Mouse (Mus musculus): ENCODE data around the gene Wdr27. TPM values are rescaled to one million over a fixed set of nuclear protein-coding genes. Genes with fewer than 3 reads are reported as not detected.
"Not testable (repeated sequence)": the region's sequence is repeated elsewhere in the genome, so short reads cannot be mapped to it uniquely, and the experiment has no call there.

Wdr27 gene
- polyA plus RNA-seq, 1 experiment from 2014 or later = 1.3 TPM

DNA sequence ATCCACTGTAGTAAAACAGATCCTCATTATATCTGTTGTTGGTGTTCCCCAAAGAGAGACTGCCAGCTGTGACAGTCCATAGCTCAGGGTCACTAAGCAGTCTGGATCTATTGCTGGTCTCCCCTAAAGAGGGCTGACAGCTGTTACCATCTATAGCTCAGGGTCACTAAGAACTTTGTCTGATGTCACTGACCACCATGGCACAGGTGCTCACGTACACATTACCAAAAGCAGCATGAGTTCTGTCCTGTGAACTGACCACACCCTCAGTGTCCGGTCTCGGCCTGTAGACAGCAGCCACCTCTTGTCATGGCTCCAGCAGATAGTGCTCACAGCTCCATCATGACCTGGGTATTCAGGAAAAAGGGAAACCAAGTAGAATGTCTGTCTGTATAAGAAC lies 39.7 kb downstream of the Wdr27 start:
- no peaks in the 10 kb centered on the region for H3K4me1 ChIP-seq (replicated peaks)
- no peaks in the 10 kb centered on the region for H3K36me3 ChIP-seq
- no peak overlapping the region for H3K9ac ChIP-seq
- no peak overlapping the region for H3K4me3 ChIP-seq (replicated peaks)
- H3K27ac ChIP-seq = no peak overlapping the region
- H3K4me2 ChIP-seq = no peak overlapping the region
- no peak for DNase-seq
- WGBS (ENCODE audit: insufficient replicate concordance) = 57% methylated on average over 3 of the region's 3 CpGs
- no peak for ATAC-seq (ENCODE audit: low read depth)
- 0 out of 2 replicates have a peak, but pooled peaks cover 3% of the 10 kb centered on the region for H3K27me3 ChIP-seq
- no peaks in the 10 kb centered on the region for H3K9me3 ChIP-seq (replicated peaks)

DNA sequence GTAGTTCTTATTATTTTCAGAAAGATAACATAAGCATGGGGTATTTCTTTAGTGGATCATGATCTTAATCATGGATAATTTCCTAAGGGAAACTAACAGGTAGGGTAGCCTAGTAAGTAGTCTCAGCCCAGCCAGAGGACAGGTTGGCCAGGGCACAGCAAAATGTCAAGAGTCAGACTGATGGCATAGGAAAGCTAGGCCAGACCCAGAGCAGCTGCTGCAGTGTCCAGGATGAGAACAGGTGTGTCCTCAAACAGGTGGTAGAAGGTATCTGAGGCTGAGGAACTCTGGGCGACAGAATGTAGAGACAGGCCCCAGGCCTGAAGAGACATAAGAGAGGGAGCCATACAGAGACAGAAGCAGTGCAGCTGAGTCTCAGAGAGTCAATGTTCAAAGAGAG lies 44.0 kb downstream of the Wdr27 start:
- WGBS (ENCODE audit: insufficient replicate concordance) = 53% methylated on average over 1 of the region's 1 CpGs
- Histone ChIP-seq H3K4me2 (no peak overlapping the region), H3K27ac (no peak overlapping the region), H3K36me3 (no peaks in the 10 kb centered on the region), H3K9ac (no peak overlapping the region), H3K4me1 (replicated peaks) (no peaks in the 10 kb centered on the region), H3K9me3 (replicated peaks) (no peaks in the 10 kb centered on the region), H3K4me3 (replicated peaks) (no peak overlapping the region), H3K27me3 (no peaks in the 10 kb centered on the region)
- DNase-seq = no peak
- ATAC-seq (ENCODE audit: low read depth) = no peak

DNA sequence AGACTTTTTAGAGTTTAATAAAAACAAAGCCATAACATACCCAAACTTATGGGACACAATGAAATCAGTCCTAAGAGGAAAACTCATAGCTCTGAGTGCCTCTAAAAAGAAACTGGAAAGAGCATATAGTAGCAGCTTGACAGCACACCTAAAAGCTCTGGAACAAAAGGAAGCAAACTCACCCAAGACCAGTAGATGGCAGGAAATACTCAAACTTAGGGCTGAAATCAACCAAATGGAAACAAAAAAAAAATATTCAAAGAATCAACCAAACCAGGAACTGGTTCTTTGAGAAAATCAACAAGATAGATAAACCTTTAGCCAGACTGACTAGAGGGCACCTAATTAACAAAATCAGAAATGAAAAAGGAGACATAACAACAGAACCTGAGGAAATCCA lies 47.9 kb downstream of the Wdr27 start:
- not testable (repeated sequence) for H3K4me3 ChIP-seq (replicated peaks); H3K4me2 ChIP-seq; DNase-seq; H3K4me1 ChIP-seq (replicated peaks); ATAC-seq (ENCODE audit: low read depth); H3K9ac ChIP-seq; H3K27me3 ChIP-seq; H3K27ac ChIP-seq; H3K36me3 ChIP-seq; H3K9me3 ChIP-seq (replicated peaks)

DNA sequence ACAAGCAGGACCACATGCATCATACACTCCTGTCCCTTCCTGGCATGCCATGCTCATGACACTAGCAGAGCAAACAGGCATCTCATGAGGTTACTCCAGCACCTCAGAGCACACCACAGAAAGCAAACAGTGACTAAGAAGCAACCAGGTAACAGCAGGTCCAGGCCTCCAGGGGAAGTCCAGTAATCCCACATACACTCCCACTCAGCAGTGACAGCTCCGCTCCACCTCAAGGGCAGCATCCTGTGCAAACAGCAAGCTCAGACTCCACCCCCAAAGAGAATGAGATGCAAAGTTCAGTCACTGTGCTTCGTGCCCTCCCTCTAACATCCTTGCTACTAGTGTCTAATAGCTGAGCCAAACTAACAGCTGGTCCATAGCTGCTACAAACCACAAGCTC lies 56.0 kb downstream of the Wdr27 start:
- Histone ChIP-seq H3K4me3 (replicated peaks) (no peak overlapping the region), H3K27me3 (no peaks in the 10 kb centered on the region), H3K9ac (no peak overlapping the region), H3K4me1 (replicated peaks) (no peaks in the 10 kb centered on the region), H3K4me2 (no peak overlapping the region), H3K9me3 (replicated peaks) (no peaks in the 10 kb centered on the region), H3K27ac (no peak overlapping the region), H3K36me3 (no peaks in the 10 kb centered on the region)
- DNase-seq (no peak), ATAC-seq (ENCODE audit: low read depth) (no peak)
- WGBS (ENCODE audit: insufficient replicate concordance) = 33% methylated on average over 2 of the region's 2 CpGs

DNA sequence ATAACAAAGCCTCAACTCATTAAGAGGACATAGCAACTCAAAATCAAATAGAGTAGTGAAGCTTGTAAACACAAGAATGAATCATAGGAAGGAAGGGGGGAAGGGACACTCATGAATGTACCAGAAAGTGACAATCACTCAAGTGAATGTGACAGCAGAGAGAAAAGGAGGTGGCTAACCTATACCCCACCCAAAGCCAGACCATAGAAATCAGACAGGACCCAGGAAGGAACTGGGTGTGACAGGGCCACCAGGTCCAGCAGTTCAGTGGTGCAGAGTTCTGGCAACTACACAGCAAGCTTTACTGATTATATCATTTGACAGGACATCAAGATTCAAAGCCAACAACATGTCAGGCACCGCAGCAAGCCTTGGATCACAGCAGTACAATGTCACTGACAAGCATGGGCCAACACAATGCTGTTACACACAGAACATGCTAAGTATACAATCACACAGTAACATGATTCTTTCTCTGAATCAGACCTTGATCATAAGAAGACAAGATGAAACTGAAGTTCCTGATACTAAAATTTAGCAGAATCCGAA lies 68.2 kb downstream of the Wdr27 start:
- ATAC-seq (ENCODE audit: low read depth) = no peak
- no peak overlapping the region for H3K4me2 ChIP-seq

DNA sequence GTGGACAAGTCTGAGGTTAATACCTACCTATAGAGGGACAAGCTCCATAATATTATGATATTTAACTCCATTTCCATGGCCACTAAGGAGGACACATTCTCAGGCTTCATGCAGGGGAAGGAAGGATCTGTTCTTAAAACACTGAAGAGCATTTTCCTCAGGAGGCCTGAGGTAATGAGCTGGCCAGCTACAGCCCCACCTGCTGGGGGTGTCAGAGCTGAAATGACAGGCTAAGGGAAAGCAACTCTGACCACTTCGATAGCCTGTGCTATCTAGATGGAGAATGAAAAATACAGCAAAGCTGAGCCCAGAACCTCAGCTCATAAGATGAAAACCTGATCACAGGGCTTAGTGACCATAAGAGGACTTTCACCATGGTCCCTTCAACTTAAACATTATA lies 82.7 kb downstream of the Wdr27 start:
- no peak overlapping the region for H3K4me2 ChIP-seq
- H3K27ac ChIP-seq = no peak overlapping the region
- H3K4me3 ChIP-seq (replicated peaks) = no peak overlapping the region
- no peak for DNase-seq
- H3K27me3 ChIP-seq = no peaks in the 10 kb centered on the region
- 34% methylated on average over 1 of the region's 1 CpGs for WGBS (ENCODE audit: insufficient replicate concordance)
- no peaks in the 10 kb centered on the region for H3K4me1 ChIP-seq (replicated peaks)
- ATAC-seq (ENCODE audit: low read depth) = no peak
- no peak overlapping the region for H3K9ac ChIP-seq
- H3K9me3 ChIP-seq (replicated peaks) = no peaks in the 10 kb centered on the region
- no peaks in the 10 kb centered on the region for H3K36me3 ChIP-seq

More for the DNA sequence above, 68.2 kb downstream of the Wdr27 start:
- DNase-seq = no peak
- Histone ChIP-seq H3K9ac (no peak overlapping the region), H3K27ac (no peak overlapping the region), H3K4me3 (replicated peaks) (no peak overlapping the region), H3K4me1 (replicated peaks) (no peaks in the 10 kb centered on the region), H3K27me3 (no peaks in the 10 kb centered on the region), H3K36me3 (no peaks in the 10 kb centered on the region), H3K9me3 (replicated peaks) (no peaks in the 10 kb centered on the region)
- 57% methylated on average over 2 of the region's 2 CpGs for WGBS (ENCODE audit: insufficient replicate concordance)

DNA sequence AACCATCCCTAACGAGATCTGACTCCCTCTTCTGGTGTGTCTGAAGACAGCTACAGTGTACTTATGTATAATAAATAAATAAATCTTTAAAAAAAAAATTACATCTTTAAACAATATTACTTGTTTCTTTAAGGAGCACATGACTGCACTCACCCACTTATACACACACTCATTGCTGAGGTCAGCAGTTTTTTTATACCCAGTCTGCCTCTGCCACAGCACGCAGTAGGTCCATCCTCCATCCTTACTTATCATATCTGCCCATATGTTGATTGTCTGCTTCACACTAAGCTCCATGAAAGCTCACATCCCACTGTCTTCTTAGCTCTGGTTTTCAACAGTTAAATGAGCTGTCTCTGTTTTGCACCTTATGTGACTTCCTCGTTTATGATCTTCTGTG lies 95.2 kb downstream of the Wdr27 start:
- Histone ChIP-seq H3K27ac (no peak overlapping the region), H3K4me3 (replicated peaks) (no peak overlapping the region), H3K4me2 (no peak overlapping the region), H3K4me1 (replicated peaks) (no peaks in the 10 kb centered on the region), H3K9me3 (replicated peaks) (no peaks in the 10 kb centered on the region), H3K36me3 (no peaks in the 10 kb centered on the region), H3K9ac (no peak overlapping the region), H3K27me3 (no peaks in the 10 kb centered on the region)
- 51% methylated on average over 3 of the region's 3 CpGs for WGBS (ENCODE audit: insufficient replicate concordance)
- DNase-seq = no peak
- ATAC-seq (ENCODE audit: low read depth) = no peak

DNA sequence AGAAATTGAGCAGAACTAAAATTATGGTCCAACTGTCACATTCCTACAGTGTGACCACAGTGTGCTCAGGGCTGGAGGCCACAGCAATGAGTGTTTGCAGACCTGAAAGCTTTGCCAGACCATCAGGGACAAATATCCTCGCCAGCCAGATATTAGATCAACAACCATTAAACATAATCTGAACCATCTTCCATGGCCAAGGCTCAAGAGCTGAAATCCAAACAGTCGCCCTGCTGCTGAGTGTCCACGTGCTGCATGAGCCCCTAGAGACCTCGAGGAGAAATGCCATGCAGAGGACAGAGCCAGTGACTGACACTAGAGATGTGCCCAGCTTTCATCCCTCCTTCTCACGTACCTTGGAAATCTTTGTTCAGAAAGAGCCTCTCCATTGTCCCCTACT lies 96.1 kb downstream of the Wdr27 start:
- H3K4me1 ChIP-seq (replicated peaks) = no peaks in the 10 kb centered on the region
- no peak overlapping the region for H3K9ac ChIP-seq
- H3K27me3 ChIP-seq = no peaks in the 10 kb centered on the region
- H3K9me3 ChIP-seq (replicated peaks) = no peaks in the 10 kb centered on the region
- 52% methylated on average over 5 of the region's 5 CpGs for WGBS (ENCODE audit: insufficient replicate concordance)
- H3K36me3 ChIP-seq = no peaks in the 10 kb centered on the region
- ATAC-seq (ENCODE audit: low read depth) (no peak), DNase-seq (no peak)
- H3K27ac ChIP-seq = no peak overlapping the region
- H3K4me3 ChIP-seq (replicated peaks) = no peak overlapping the region
- no peak overlapping the region for H3K4me2 ChIP-seq

DNA sequence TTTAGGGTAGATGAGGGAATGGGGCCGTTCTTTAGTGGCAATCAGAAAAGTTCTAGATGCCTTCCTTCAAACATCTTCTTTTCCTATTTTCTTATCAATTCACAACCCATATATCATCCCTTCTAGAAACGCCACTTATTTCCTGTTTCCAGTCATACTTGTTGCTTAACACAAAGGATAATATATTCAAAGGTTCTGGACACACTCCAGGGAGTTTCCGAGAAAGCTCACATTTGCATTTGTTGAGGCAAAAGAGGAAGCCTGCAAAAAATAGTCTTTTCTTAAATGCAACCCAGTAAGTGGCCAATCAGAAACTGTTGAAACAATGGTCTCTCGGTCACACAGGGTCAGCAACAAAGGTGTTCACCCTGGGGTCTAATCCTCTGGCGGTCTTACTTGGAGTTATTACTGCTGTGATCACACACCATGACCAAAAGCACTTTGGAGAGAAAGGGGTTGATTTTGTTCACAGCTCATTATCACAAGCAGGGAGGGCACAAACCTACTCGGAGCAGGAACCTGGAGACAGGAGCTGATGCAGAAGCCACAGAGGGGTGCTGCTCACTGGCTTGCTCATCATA lies 116.2 kb downstream of the Wdr27 start:
- no peaks in the 10 kb centered on the region for H3K36me3 ChIP-seq
- no peak overlapping the region for H3K27ac ChIP-seq
- no peak overlapping the region for H3K4me3 ChIP-seq (replicated peaks)
- 41% methylated on average over 6 of the region's 6 CpGs for WGBS (ENCODE audit: insufficient replicate concordance)
- no peaks in the 10 kb centered on the region for H3K4me1 ChIP-seq (replicated peaks)
- no peak overlapping the region for H3K9ac ChIP-seq
- no peak overlapping the region for H3K4me2 ChIP-seq
- no peaks in the 10 kb centered on the region for H3K27me3 ChIP-seq
- no peak for ATAC-seq (ENCODE audit: low read depth)
- H3K9me3 ChIP-seq (replicated peaks) = no peaks in the 10 kb centered on the region
- no peak for DNase-seq

DNA sequence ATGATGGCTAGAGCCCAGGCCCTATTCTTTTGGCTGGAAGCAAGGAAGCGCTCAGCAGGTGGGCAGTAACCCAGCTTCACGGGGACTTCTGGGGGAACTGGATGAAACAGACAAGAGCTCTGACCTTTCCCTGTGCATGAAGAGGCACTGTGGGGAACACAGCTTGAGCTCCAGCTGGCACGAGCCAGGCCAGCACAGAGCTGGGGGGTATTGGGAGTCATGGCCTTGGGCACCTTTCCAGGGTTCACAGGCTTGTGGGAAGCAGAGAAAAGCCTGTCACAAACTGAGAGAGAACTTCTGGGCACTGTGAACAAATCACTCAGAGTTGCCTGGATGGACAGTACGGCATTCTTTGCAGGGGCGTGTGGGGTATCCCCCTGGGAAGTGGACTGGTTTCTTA lies 118.0 kb downstream of the Wdr27 start:
- Histone ChIP-seq H3K4me2 (no peak overlapping the region), H3K27me3 (no peaks in the 10 kb centered on the region), H3K4me3 (replicated peaks) (no peak overlapping the region), H3K9me3 (replicated peaks) (no peaks in the 10 kb centered on the region), H3K27ac (no peak overlapping the region), H3K9ac (no peak overlapping the region), H3K36me3 (no peaks in the 10 kb centered on the region), H3K4me1 (replicated peaks) (no peaks in the 10 kb centered on the region)
- DNase-seq (no peak), ATAC-seq (ENCODE audit: low read depth) (no peak)
- 60% methylated on average over 5 of the region's 5 CpGs for WGBS (ENCODE audit: insufficient replicate concordance)

DNA sequence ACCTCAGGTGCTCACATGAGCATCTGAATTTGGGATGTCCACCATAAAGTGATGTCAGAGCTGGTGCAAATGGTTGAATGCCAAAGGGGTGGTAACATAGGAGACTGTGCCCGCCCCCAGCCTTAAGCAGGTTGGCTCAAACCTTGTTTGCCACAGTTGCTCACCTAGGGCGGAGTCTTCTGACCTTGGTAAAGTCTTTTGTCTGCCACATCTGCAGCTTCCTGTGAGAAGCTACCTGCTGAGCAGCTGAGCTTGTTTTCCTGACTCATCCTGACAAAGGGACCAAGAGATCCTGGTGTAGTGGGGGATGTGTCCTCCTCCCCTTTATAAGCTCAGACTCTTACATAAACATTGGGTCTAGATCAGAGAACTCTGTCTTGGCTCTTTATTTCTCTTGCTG lies 125.0 kb downstream of the Wdr27 start:
- Histone ChIP-seq H3K4me2 (no peak overlapping the region), H3K4me1 (replicated peaks) (no peaks in the 10 kb centered on the region), H3K9me3 (replicated peaks) (no peaks in the 10 kb centered on the region), H3K27ac (no peak overlapping the region), H3K4me3 (replicated peaks) (no peak overlapping the region), H3K9ac (no peak overlapping the region), H3K36me3 (no peaks in the 10 kb centered on the region), H3K27me3 (no peaks in the 10 kb centered on the region)
- no peak for ATAC-seq (ENCODE audit: low read depth)
- DNase-seq = no peak
- 60% methylated on average over 2 of the region's 2 CpGs for WGBS (ENCODE audit: insufficient replicate concordance)

DNA sequence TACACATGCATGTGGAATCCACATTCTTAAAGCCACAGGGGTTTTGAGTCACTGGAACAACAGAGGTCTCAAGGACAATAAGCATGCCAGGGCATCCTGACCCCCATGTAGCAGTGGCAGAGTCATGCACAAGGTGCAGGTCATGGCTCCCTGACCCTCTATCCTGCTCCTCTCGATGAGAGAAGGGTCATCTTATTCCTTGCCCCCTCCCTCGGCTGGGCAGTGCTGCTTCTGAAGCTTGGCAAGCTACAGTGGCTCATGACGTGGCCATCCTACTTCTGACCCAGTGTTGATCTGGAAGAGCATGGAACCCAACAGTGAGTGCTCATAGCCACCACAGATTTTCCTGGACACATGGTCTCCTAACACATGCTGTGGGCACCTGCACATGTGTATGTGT lies 126.9 kb downstream of the Wdr27 start:
- H3K27ac ChIP-seq = no peak overlapping the region
- no peaks in the 10 kb centered on the region for H3K27me3 ChIP-seq
- H3K9ac ChIP-seq = no peak overlapping the region
- H3K9me3 ChIP-seq (replicated peaks) = no peaks in the 10 kb centered on the region
- no peak overlapping the region for H3K4me2 ChIP-seq
- H3K4me3 ChIP-seq (replicated peaks) = no peak overlapping the region
- H3K36me3 ChIP-seq = no peaks in the 10 kb centered on the region
- 46% methylated on average over 3 of the region's 3 CpGs for WGBS (ENCODE audit: insufficient replicate concordance)
- H3K4me1 ChIP-seq (replicated peaks) = no peaks in the 10 kb centered on the region
- ATAC-seq (ENCODE audit: low read depth) = no peak
- DNase-seq = no peak

All from liver, embryonic 13.5 days (tissue).